Mouse (Mus musculus) hindbrain, embryonic 12.5 days (tissue): ENCODE results near the gene Islr2. TPM values are rescaled to one million over a fixed set of nuclear protein-coding genes. Genes with fewer than 3 reads are reported as not detected.

Source experiments
- ATAC-seq: fragments of 200-750 bp; cut with Nextera tagmentation; 2 replicates; pipeline ENCODE4 v1.8.0; 2017; ENCODE audit warnings: moderate TSS enrichment; ENCODE audit not compliant: low FRiP score
- H3K27ac ChIP-seq: fragments of 300-500 bp; sonication (generic); 2 replicates; pipeline ENCODE4 v1.5.1; 2016; ENCODE audit warnings: mild to moderate bottlenecking
- H3K27me3 ChIP-seq: fragments of 300-500 bp; sonication (generic); 2 replicates; pipeline ENCODE4 v1.6.1; 2016; ENCODE audit warnings: mild to moderate bottlenecking
- H3K36me3 ChIP-seq: fragments of 300-500 bp; sonication (generic); 2 replicates; pipeline ENCODE4 v1.6.1; 2016; ENCODE audit warnings: mild to moderate bottlenecking
- H3K4me1 ChIP-seq: fragments of 300-500 bp; sonication (generic); 2 replicates; pipeline ENCODE4 v1.6.1; 2016
- H3K4me2 ChIP-seq: fragments of 300-500 bp; sonication (generic); replicated peaks from 2 replicates; pipeline ENCODE4 v1.6.1; 2016; ENCODE audit warnings: mild to moderate bottlenecking
- H3K4me3 ChIP-seq: fragments of 300-500 bp; sonication (generic); 2 replicates; pipeline ENCODE4 v1.5.1; 2016; ENCODE audit warnings: mild to moderate bottlenecking
- H3K9ac ChIP-seq: fragments of 300-500 bp; sonication (generic); 2 replicates; pipeline ENCODE4 v1.6.1; 2016; ENCODE audit warnings: mild to moderate bottlenecking, moderate library complexity
- H3K9me3 ChIP-seq: fragments of 300-500 bp; sonication (generic); replicated peaks from 2 replicates; pipeline ENCODE4 v1.6.1; 2016; ENCODE audit warnings: mild to moderate bottlenecking
- WGBS: fragments of 180-500 bp; shearing (Covaris S2); methylation state at CpG from one replicate; pipeline ENCODE4 v1.1.7; 2016; 5-methylcytosine and 5-hydroxymethylcytosine counted together
- microRNA-seq: library from miRNA; unstranded; fragments of <30 nt; microRNA quantifications from one replicate; pipeline ENCODE4, GENCODE M21; 2017
- polyA plus RNA-seq: library from polyadenylated mRNA; unstranded; fragments of >200 nt; fragmentation: Nextera tagmentation; extraction: Ambion mirVana; gene quantifications from 2 replicates; pipeline ENCODE4 v1.2.1, GENCODE M21; 2016

The Islr2 gene
- polyA plus RNA-seq, 1 experiment from 2014 or later: 10.4 TPM

DNA sequence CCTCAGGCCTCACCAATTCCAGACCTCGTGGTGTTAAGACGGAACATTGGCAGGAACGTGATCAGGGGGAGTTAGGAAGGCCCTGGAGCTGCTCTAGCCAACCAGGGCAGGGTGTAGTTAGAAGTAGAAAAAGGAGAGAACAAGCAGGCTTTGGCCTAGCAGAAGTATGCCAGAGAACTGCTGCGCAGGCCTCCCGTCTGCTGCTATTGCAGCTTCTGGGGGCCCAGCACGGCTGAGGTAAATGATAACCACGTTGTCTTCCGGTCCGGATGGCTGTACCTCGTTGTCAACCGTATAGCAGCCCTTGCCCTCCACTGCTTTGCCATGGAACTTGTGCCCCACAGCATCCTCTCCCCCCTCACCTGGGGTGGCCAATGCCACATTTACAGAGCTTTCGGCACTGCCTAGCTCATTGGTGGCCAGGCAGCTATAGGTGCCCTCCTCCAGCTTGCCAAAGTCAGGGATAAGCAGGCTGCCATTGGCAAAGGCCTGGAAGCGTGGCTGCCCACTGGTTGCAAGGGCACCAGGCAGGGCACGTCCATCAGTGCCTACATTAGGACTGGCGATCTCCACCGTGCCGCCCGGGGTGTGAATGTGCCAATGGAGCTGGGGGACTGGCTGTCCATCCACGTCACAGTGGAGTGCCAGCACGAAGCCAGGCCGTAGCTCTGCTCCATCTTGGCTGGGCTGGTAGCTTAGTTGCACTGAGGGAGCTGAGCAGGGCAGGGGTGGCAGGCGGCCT is 47.1 kb downstream of the Islr2 start:
- no peak; the same call in 1 of the 2 replicates for ATAC-seq
- no peaks in the 10 kb centered on the region for H3K9me3 ChIP-seq
- 0 out of 2 replicates have a peak overlapping the region, but pooled peaks have one; percentile 13 for H3K27ac ChIP-seq
- H3K4me2 ChIP-seq: peak overlapping the region; percentile 39; the same call in 1 of the 2 replicates
- 88% methylated on average over 22 of the region's 22 CpGs for WGBS
- 0 out of 2 replicates have a peak overlapping the region, but pooled peaks have one; percentile 20 for H3K4me3 ChIP-seq
- no peaks in the 10 kb centered on the region for H3K36me3 ChIP-seq
- peaks cover 3% of the 10 kb centered on the region; the same call in 1 of the 2 replicates for H3K27me3 ChIP-seq
- H3K9ac ChIP-seq: no peak overlapping the region
- H3K4me1 ChIP-seq: peaks cover 36% of the 10 kb centered on the region

DNA sequence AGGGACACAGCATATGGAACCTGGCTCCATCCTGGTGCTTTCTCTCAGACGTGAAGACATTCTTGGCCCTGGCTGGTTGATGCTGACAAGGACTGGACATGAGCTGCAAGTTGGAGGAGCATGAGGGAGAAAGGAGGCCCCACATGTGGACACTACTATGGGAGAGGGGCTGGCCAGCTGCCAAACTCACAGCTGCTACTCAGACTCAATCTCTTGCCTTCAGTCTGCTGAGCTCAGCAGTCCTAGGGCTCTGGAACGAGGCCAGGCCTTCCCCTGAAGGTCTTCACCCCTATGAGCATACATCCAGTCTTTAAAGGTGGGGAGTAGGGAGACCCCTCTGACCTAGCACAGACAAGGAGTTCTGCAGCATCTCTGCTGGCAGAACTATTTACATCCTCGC is 48.8 kb downstream of the Islr2 start:
- Histone ChIP-seq H3K4me3 (no peak overlapping the region), H3K9ac (0 out of 2 replicates have a peak overlapping the region, but pooled peaks have one; percentile 4), H3K9me3 (no peaks in the 10 kb centered on the region), H3K27me3 (peaks cover 3% of the 10 kb centered on the region; the same call in 1 of the 2 replicates), H3K36me3 (no peaks in the 10 kb centered on the region), H3K4me1 (peaks cover 36% of the 10 kb centered on the region), H3K27ac (peak overlapping the region; percentile 62; the same call in 1 of the 2 replicates), H3K4me2 (0 out of 2 replicates have a peak overlapping the region, but pooled peaks have one; percentile 8)
- no peak for ATAC-seq
- 41% methylated on average over 3 of the region's 3 CpGs for WGBS

DNA sequence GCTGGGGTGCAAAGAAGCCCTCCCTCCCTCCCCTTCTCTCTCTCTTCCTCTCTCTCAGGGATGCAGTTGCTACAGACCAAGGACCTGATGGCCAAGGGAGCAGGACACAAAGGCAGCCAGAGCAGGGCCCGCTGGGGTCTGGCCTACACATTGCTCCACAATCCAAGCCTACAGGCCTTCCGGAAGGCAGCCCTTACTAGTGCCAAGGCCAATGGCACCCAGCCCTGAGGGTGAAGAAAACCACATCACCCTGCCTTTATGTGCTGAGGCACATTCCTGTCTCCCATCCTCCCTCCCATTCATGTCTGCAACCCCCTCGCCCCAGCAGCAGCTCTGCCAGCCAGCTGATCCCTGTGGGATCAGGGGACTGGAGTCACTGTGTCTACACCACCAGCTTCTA is 51.0 kb downstream of the Islr2 start:
- peaks cover 28% of the 10 kb centered on the region for H3K4me1 ChIP-seq
- no peaks in the 10 kb centered on the region for H3K36me3 ChIP-seq
- no peaks in the 10 kb centered on the region for H3K9me3 ChIP-seq
- no peak overlapping the region for H3K9ac ChIP-seq
- H3K4me3 ChIP-seq: no peak overlapping the region
- WGBS: 86% methylated on average over 3 of the region's 3 CpGs
- H3K27ac ChIP-seq: peak overlapping the region; percentile 23; the same call in 1 of the 2 replicates
- ATAC-seq: no peak
- H3K27me3 ChIP-seq: no peaks in the 10 kb centered on the region; the same call in 1 of the 2 replicates
- H3K4me2 ChIP-seq: no peak overlapping the region

DNA sequence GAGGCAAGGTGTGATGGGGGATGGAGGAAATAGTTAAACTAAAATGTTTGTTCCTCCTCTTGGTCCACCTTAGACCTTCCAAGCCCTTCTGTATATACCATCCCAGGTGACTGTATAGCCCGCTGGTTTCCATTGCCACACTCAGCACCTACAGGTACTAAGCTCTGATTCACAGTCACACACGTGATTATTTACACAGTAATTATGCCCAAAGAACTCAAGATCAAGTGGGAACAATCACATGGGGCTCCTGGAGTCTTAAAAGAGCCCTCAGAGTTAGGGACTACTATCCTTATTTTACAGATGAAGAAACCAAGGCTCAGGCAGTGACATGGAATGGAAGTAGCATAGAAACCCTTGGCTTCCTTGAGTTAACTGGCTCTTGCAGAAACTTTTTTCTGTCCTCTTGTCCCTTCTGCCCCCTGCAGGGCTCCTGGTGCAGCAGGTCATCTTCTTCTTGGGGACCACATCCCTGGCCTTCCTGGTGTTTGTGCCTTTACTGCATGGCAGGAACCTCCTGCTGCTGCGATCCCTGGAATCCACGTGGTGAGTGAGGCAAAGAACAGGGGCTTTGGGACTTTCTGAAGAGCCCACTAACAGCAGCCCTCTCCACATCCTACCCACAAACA is 53.3 kb downstream of the Islr2 start:
- no peaks in the 10 kb centered on the region; the same call in 1 of the 2 replicates for H3K27me3 ChIP-seq
- H3K27ac ChIP-seq: no peak overlapping the region
- WGBS: 76% methylated on average over 4 of the region's 4 CpGs
- peaks cover 20% of the 10 kb centered on the region for H3K4me1 ChIP-seq
- H3K9ac ChIP-seq: no peak overlapping the region
- H3K4me2 ChIP-seq: no peak overlapping the region
- no peak for ATAC-seq
- no peaks in the 10 kb centered on the region for H3K36me3 ChIP-seq
- no peak overlapping the region for H3K4me3 ChIP-seq
- no peaks in the 10 kb centered on the region for H3K9me3 ChIP-seq

DNA sequence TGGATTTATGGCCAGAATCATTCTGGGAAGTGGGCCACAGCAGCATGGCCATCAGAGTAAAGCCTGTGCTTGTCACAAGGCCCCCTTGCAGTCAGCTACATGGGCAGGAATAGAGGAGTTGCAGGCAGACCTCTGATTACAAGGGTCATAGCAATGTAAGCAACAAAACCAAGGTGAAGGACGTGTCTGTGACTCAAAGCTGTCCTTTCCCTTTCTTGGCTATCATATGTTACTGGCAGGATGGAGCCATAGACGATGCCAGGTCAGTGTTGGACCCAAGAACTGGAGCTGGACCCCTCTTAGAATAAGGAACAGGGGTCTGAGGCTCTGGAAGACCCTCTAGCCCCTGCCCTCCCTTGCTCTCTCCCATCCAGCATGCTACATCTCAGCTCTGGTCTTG is 55.3 kb downstream of the Islr2 start:
- Histone ChIP-seq H3K4me3 (no peak overlapping the region), H3K27me3 (peaks cover 3% of the 10 kb centered on the region; the same call in 1 of the 2 replicates), H3K36me3 (no peaks in the 10 kb centered on the region), H3K4me1 (peaks cover 17% of the 10 kb centered on the region), H3K9ac (no peak overlapping the region), H3K4me2 (no peak overlapping the region), H3K9me3 (no peaks in the 10 kb centered on the region), H3K27ac (no peak overlapping the region)
- no peak for ATAC-seq
- 57% methylated on average over 2 of the region's 2 CpGs for WGBS

Small RNAs within 50 kb of the gene (microRNA-seq; reads per million reads assigned to microRNA genes)
- gene Mir6385: not detected

Other genes with a start within 250 kb of the Islr2 start
- gene Cyp11a1, start 197.9 kb downstream of the Islr2 start, polyA plus RNA-seq: 0.17 and 0.38 TPM in 2 replicates
- 14.8 and 17.6 TPM in 2 replicates for gene Stra6, start 140.5 kb downstream of the Islr2 start, polyA plus RNA-seq
- gene Ccdc33, start 85.5 kb downstream of the Islr2 start, polyA plus RNA-seq: 1.0 and 1.5 TPM in 2 replicates
- gene Islr, start within 50 bp of the Islr2 start, polyA plus RNA-seq: 47.8 and 59.3 TPM in 2 replicates
- gene Pml, start 45.5 kb upstream of the Islr2 start, polyA plus RNA-seq: 9.8 and 10.1 TPM in 2 replicates
- 63.0 and 67.8 TPM in 2 replicates for gene Stoml1, start 48.8 kb upstream of the Islr2 start, polyA plus RNA-seq
- 19.2 and 23.8 TPM in 2 replicates for gene Loxl1, start 108.9 kb upstream of the Islr2 start, polyA plus RNA-seq
- not detected in 2 replicates for gene Tbc1d21, start 166.1 kb upstream of the Islr2 start, polyA plus RNA-seq